Mouse (Mus musculus): ENCODE data around the gene Slco1c1. TPM values are rescaled to one million over a fixed set of nuclear protein-coding genes. Genes with fewer than 3 reads are reported as not detected.
"Not testable (repeated sequence)": the region's sequence is repeated elsewhere in the genome, so short reads cannot be mapped to it uniquely, and the experiment has no call there.

Gene Slco1c1
- polyA plus RNA-seq, 1 experiment from 2014 or later, result 3.6 TPM

- no peaks in the 10 kb centered on the region for H3K9me3 ChIP-seq (ENCODE audit: control insufficient read depth, low read length)
- H3K4me3 ChIP-seq (ENCODE audit: low read depth, low read length), result no peak overlapping the region
- no peaks in the 10 kb centered on the region for H3K36me3 ChIP-seq (ENCODE audit: control insufficient read depth, insufficient read depth, low read length)
- no peak overlapping the region for H3K9ac ChIP-seq (ENCODE audit: low read depth, low read length)
- WGBS, result 83% methylated on average over 10 of the region's 10 CpGs
- no peak overlapping the region for H3K27ac ChIP-seq (ENCODE audit: low read depth, low read length)
- ATAC-seq (ENCODE audit: low FRiP score) (no peak), DNase-seq (ENCODE audit: low spot score) (no peak)
- H3K27me3 ChIP-seq (ENCODE audit: control insufficient read depth, insufficient read depth, low read length), result no peaks in the 10 kb centered on the region
- no peaks in the 10 kb centered on the region for H3K4me1 ChIP-seq (replicated peaks; ENCODE audit: control insufficient read depth, insufficient read depth, low read length)
- H3K4me2 ChIP-seq (replicated peaks; ENCODE audit: low read depth, low read length), result no peak overlapping the region
Observed at GRCm38 (mm10) chr6:141567852-141568558, 43.8 kb downstream of the Slco1c1 start.

- WGBS, result 55% methylated on average over 3 of the region's 3 CpGs
- Histone ChIP-seq H3K4me2 (replicated peaks; ENCODE audit: low read depth, low read length) (no peak overlapping the region), H3K9me3 (ENCODE audit: control insufficient read depth, low read length) (no peaks in the 10 kb centered on the region), H3K27me3 (ENCODE audit: control insufficient read depth, insufficient read depth, low read length) (no peaks in the 10 kb centered on the region), H3K4me3 (ENCODE audit: low read depth, low read length) (no peak overlapping the region), H3K4me1 (replicated peaks; ENCODE audit: control insufficient read depth, insufficient read depth, low read length) (no peaks in the 10 kb centered on the region), H3K27ac (ENCODE audit: low read depth, low read length) (no peak overlapping the region), H3K9ac (ENCODE audit: low read depth, low read length) (no peak overlapping the region), H3K36me3 (ENCODE audit: control insufficient read depth, insufficient read depth, low read length) (no peaks in the 10 kb centered on the region)
- DNase-seq (ENCODE audit: low spot score) (no peak), ATAC-seq (ENCODE audit: low FRiP score) (peak; percentile 60)
Observed at GRCm38 (mm10) chr6:141568559-141568946, 44.4 kb downstream of the Slco1c1 start.

GRCm38 (mm10) chr6:141576646-141577200 is 52.6 kb downstream of the Slco1c1 start:
- WGBS, result 60% methylated on average over 3 of the region's 3 CpGs
- H3K4me3 ChIP-seq (ENCODE audit: low read depth, low read length), result no peak overlapping the region
- no peak for ATAC-seq (ENCODE audit: low FRiP score)
- no peaks in the 10 kb centered on the region for H3K9me3 ChIP-seq (ENCODE audit: control insufficient read depth, low read length)
- no peak overlapping the region for H3K27ac ChIP-seq (ENCODE audit: low read depth, low read length)
- H3K36me3 ChIP-seq (ENCODE audit: control insufficient read depth, insufficient read depth, low read length), result no peaks in the 10 kb centered on the region
- no peak overlapping the region for H3K9ac ChIP-seq (ENCODE audit: low read depth, low read length)
- no peak for DNase-seq (ENCODE audit: low spot score)
- no peaks in the 10 kb centered on the region for H3K4me1 ChIP-seq (replicated peaks; ENCODE audit: control insufficient read depth, insufficient read depth, low read length)
- H3K27me3 ChIP-seq (ENCODE audit: control insufficient read depth, insufficient read depth, low read length), result no peaks in the 10 kb centered on the region
- H3K4me2 ChIP-seq (replicated peaks; ENCODE audit: low read depth, low read length), result no peak overlapping the region

- 64% methylated on average over 1 of the region's 1 CpGs for WGBS
- DNase-seq (ENCODE audit: low spot score), result no peak
Observed at GRCm38 (mm10) chr6:141584791-141585403, 60.7 kb downstream of the Slco1c1 start.

GRCm38 (mm10) chr6:141590002-141590401 is 65.8 kb downstream of the Slco1c1 start:
- no peaks in the 10 kb centered on the region for H3K36me3 ChIP-seq (ENCODE audit: control insufficient read depth, insufficient read depth, low read length)
- no peak overlapping the region for H3K4me2 ChIP-seq (replicated peaks; ENCODE audit: low read depth, low read length)
- no peak overlapping the region for H3K4me3 ChIP-seq (ENCODE audit: low read depth, low read length)
- H3K27me3 ChIP-seq (ENCODE audit: control insufficient read depth, insufficient read depth, low read length), result no peaks in the 10 kb centered on the region
- no peaks in the 10 kb centered on the region for H3K9me3 ChIP-seq (ENCODE audit: control insufficient read depth, low read length)
- H3K27ac ChIP-seq (ENCODE audit: low read depth, low read length), result no peak overlapping the region
- H3K4me1 ChIP-seq (replicated peaks; ENCODE audit: control insufficient read depth, insufficient read depth, low read length), result no peaks in the 10 kb centered on the region
- ATAC-seq (ENCODE audit: low FRiP score) (no peak), DNase-seq (ENCODE audit: low spot score) (no peak)
- no peak overlapping the region for H3K9ac ChIP-seq (ENCODE audit: low read depth, low read length)
- WGBS, result 55% methylated on average over 1 of the region's 1 CpGs

More at GRCm38 (mm10) chr6:141584791-141585403, 60.7 kb downstream of the Slco1c1 start:
- Histone ChIP-seq H3K9me3 (ENCODE audit: control insufficient read depth, low read length) (no peaks in the 10 kb centered on the region), H3K4me2 (replicated peaks; ENCODE audit: low read depth, low read length) (no peak overlapping the region), H3K9ac (ENCODE audit: low read depth, low read length) (no peak overlapping the region), H3K36me3 (ENCODE audit: control insufficient read depth, insufficient read depth, low read length) (no peaks in the 10 kb centered on the region), H3K27ac (ENCODE audit: low read depth, low read length) (no peak overlapping the region), H3K4me3 (ENCODE audit: low read depth, low read length) (no peak overlapping the region), H3K27me3 (ENCODE audit: control insufficient read depth, insufficient read depth, low read length) (no peaks in the 10 kb centered on the region), H3K4me1 (replicated peaks; ENCODE audit: control insufficient read depth, insufficient read depth, low read length) (no peaks in the 10 kb centered on the region)
- no peak for ATAC-seq (ENCODE audit: low FRiP score)

GRCm38 (mm10) chr6:141590598-141591200 is 66.5 kb downstream of the Slco1c1 start:
- not testable (repeated sequence) for H3K9me3 ChIP-seq (ENCODE audit: control insufficient read depth, low read length); ATAC-seq (ENCODE audit: low FRiP score)
- 56% methylated on average over 4 of the region's 4 CpGs for WGBS

GRCm38 (mm10) chr6:141596081-141596480 is 71.9 kb downstream of the Slco1c1 start:
- WGBS, result 87% methylated on average over 2 of the region's 2 CpGs

More at GRCm38 (mm10) chr6:141590598-141591200, 66.5 kb downstream of the Slco1c1 start:
- H3K27me3 ChIP-seq (ENCODE audit: control insufficient read depth, insufficient read depth, low read length); H3K36me3 ChIP-seq (ENCODE audit: control insufficient read depth, insufficient read depth, low read length); H3K9ac ChIP-seq (ENCODE audit: low read depth, low read length); H3K4me2 ChIP-seq (replicated peaks; ENCODE audit: low read depth, low read length); H3K27ac ChIP-seq (ENCODE audit: low read depth, low read length); H3K4me1 ChIP-seq (replicated peaks; ENCODE audit: control insufficient read depth, insufficient read depth, low read length); DNase-seq (ENCODE audit: low spot score); H3K4me3 ChIP-seq (ENCODE audit: low read depth, low read length): not testable (repeated sequence)

GRCm38 (mm10) chr6:141597037-141597436 is 72.9 kb downstream of the Slco1c1 start:
- no peaks in the 10 kb centered on the region for H3K27me3 ChIP-seq (ENCODE audit: control insufficient read depth, insufficient read depth, low read length)
- ATAC-seq (ENCODE audit: low FRiP score), result no peak
- no peaks in the 10 kb centered on the region for H3K9me3 ChIP-seq (ENCODE audit: control insufficient read depth, low read length)
- H3K36me3 ChIP-seq (ENCODE audit: control insufficient read depth, insufficient read depth, low read length), result no peaks in the 10 kb centered on the region
- no peak for DNase-seq (ENCODE audit: low spot score)
- H3K4me2 ChIP-seq (replicated peaks; ENCODE audit: low read depth, low read length), result no peak overlapping the region
- no peak overlapping the region for H3K9ac ChIP-seq (ENCODE audit: low read depth, low read length)
- H3K4me3 ChIP-seq (ENCODE audit: low read depth, low read length), result no peak overlapping the region
- 100% methylated on average over 2 of the region's 2 CpGs for WGBS
- H3K4me1 ChIP-seq (replicated peaks; ENCODE audit: control insufficient read depth, insufficient read depth, low read length), result no peaks in the 10 kb centered on the region
- no peak overlapping the region for H3K27ac ChIP-seq (ENCODE audit: low read depth, low read length)

More at GRCm38 (mm10) chr6:141596081-141596480, 71.9 kb downstream of the Slco1c1 start:
- Histone ChIP-seq H3K9me3 (ENCODE audit: control insufficient read depth, low read length) (no peaks in the 10 kb centered on the region), H3K27ac (ENCODE audit: low read depth, low read length) (no peak overlapping the region), H3K4me1 (replicated peaks; ENCODE audit: control insufficient read depth, insufficient read depth, low read length) (no peaks in the 10 kb centered on the region), H3K36me3 (ENCODE audit: control insufficient read depth, insufficient read depth, low read length) (no peaks in the 10 kb centered on the region), H3K9ac (ENCODE audit: low read depth, low read length) (no peak overlapping the region), H3K4me3 (ENCODE audit: low read depth, low read length) (no peak overlapping the region), H3K4me2 (replicated peaks; ENCODE audit: low read depth, low read length) (no peak overlapping the region), H3K27me3 (ENCODE audit: control insufficient read depth, insufficient read depth, low read length) (no peaks in the 10 kb centered on the region)
- DNase-seq (ENCODE audit: low spot score) (no peak), ATAC-seq (ENCODE audit: low FRiP score) (no peak)

All from hindbrain, embryonic 11.5 days (tissue).